Mouse (Mus musculus): Measurements from ENCODE around the gene Pdcd1lg2. TPM values are rescaled to one million over a fixed set of nuclear protein-coding genes. Genes with fewer than 3 reads are reported as not detected.

The Pdcd1lg2 gene
- total and polyA plus RNA-seq, 3 experiments, result 1.7 to 5.4 TPM; not detected in 1

- Histone ChIP-seq H3K9ac (ENCODE audit: control insufficient read depth, low read depth, low read length, poor library complexity, severe bottlenecking) (peak overlapping the region; percentile 76), H3K79me2 (ENCODE audit: control insufficient read depth, insufficient read depth, low read length, poor library complexity) (peaks cover 10% of the 10 kb centered on the region), H3K4me3 (ENCODE audit: control insufficient read depth in 1 of 2, insufficient read depth in 1 of 2, low read depth in 2 of 2, low read length in 2 of 2) (peak overlapping the region; percentile 74 to 87), H3K9me3 (replicated peaks; ENCODE audit: insufficient read depth, low read length) (no peaks in the 10 kb centered on the region), H3K27ac (ENCODE audit: control insufficient read depth, low read depth, low read length) (peak overlapping the region; percentile 62), H3K36me3 (ENCODE audit: control insufficient read depth in 1 of 2, insufficient read depth in 2 of 2, low read length in 2 of 2) (peaks cover 3 to 44% of the 10 kb centered on the region in 2 experiments), H3K27me3 (ENCODE audit: control insufficient read depth in 1 of 2, insufficient read depth in 2 of 2, low read length in 2 of 2) (no peaks in the 10 kb centered on the region), H3K4me1 (ENCODE audit: control insufficient read depth in 1 of 2, insufficient read depth in 2 of 2, low read length in 2 of 2) (peaks cover 15 to 40% of the 10 kb centered on the region in 2 experiments)
- peak; percentile 81 for DNase-seq (ENCODE audit: low read depth, low spot score)
- TF ChIP-seq TBP (IDR thresholded peaks at IDR 0.05; ENCODE audit: low read depth, low read length), result no peak
- no peak for TF ChIP-seq MXI1 (IDR thresholded peaks at IDR 0.05; ENCODE audit: low read depth, low read length)
- TF ChIP-seq SIN3A (IDR thresholded peaks at IDR 0.05; ENCODE audit: low read length), result no peak
- TF ChIP-seq ZNF384 (IDR thresholded peaks at IDR 0.05; ENCODE audit: low read depth, low read length), result no peak
- no peak for TF ChIP-seq USF1 (IDR thresholded peaks at IDR 0.05; ENCODE audit: low read depth, low read length)
- TF ChIP-seq MYC (IDR thresholded peaks at IDR 0.05; ENCODE audit: low read depth, low read length), result no peak
- no peak for TF ChIP-seq JUND (IDR thresholded peaks at IDR 0.05; ENCODE audit: low read depth, low read length)
- TF ChIP-seq UBTF (IDR thresholded peaks at IDR 0.05; ENCODE audit: borderline replicate concordance, insufficient read depth, low read depth, low read length), result no peak
- no peak for TF ChIP-seq HCFC1 (IDR thresholded peaks at IDR 0.05; ENCODE audit: low read depth, low read length)
- TF ChIP-seq MYB (IDR thresholded peaks at IDR 0.05; ENCODE audit: low read depth, low read length), result no peak
- TF ChIP-seq CHD1 (IDR thresholded peaks at IDR 0.05; ENCODE audit: low read depth, low read length), result no peak
- TF ChIP-seq BHLHE40 (IDR thresholded peaks at IDR 0.05; ENCODE audit: borderline replicate concordance, low read depth, low read length), result no peak
- no peak for TF ChIP-seq MAX (IDR thresholded peaks at IDR 0.05; ENCODE audit: low read length)
Measured at GRCm38 (mm10) chr19:29372138-29372537, 38.6 kb upstream of the Pdcd1lg2 start.

- DNase-seq (ENCODE audit: low read depth, low spot score), result no peak
- no peaks in the 10 kb centered on the region for H3K9me3 ChIP-seq (replicated peaks; ENCODE audit: insufficient read depth, low read length)
- H3K27ac ChIP-seq (ENCODE audit: control insufficient read depth, low read depth, low read length), result peak overlapping the region; percentile 62
- peaks cover 3 to 43% of the 10 kb centered on the region in 2 experiments for H3K36me3 ChIP-seq (ENCODE audit: control insufficient read depth in 1 of 2, insufficient read depth in 2 of 2, low read length in 2 of 2)
- TF ChIP-seq HCFC1 (IDR thresholded peaks at IDR 0.05; ENCODE audit: low read depth, low read length) (no peak), POLR2A (IDR thresholded peaks at IDR 0.05; ENCODE audit: control insufficient read depth in 1 of 2, insufficient read depth in 1 of 2, low read depth in 1 of 2, low read length in 2 of 2, poor library complexity in 1 of 2) (no peak), ETS1 (IDR thresholded peaks at IDR 0.05; ENCODE audit: low read depth, low read length) (no peak), ELF1 (IDR thresholded peaks at IDR 0.05; ENCODE audit: low read depth, low read length) (no peak), MAFK (IDR thresholded peaks at IDR 0.05; ENCODE audit: borderline replicate concordance, low read depth, low read length) (no peak), ZNF384 (IDR thresholded peaks at IDR 0.05; ENCODE audit: low read depth, low read length) (no peak), MYB (IDR thresholded peaks at IDR 0.05; ENCODE audit: low read depth, low read length) (no peak), JUND (IDR thresholded peaks at IDR 0.05; ENCODE audit: low read depth, low read length) (no peak), NRF1 (IDR thresholded peaks at IDR 0.05; ENCODE audit: insufficient read depth, low read depth, low read length, poor library complexity, severe bottlenecking) (no peak), ZC3H11A (IDR thresholded peaks at IDR 0.05; ENCODE audit: low read depth, low read length) (no peak), SIN3A (IDR thresholded peaks at IDR 0.05; ENCODE audit: low read length) (no peak), CHD1 (IDR thresholded peaks at IDR 0.05; ENCODE audit: low read depth, low read length) (no peak), SMC3 (IDR thresholded peaks at IDR 0.05; ENCODE audit: low read depth, low read length) (no peak), MAZ (IDR thresholded peaks at IDR 0.05; ENCODE audit: low read depth, low read length) (no peak), CHD2 (IDR thresholded peaks at IDR 0.05; ENCODE audit: low read length) (no peak), TAL1 (IDR thresholded peaks at IDR 0.05; ENCODE audit: low read length) (no peak), USF1 (IDR thresholded peaks at IDR 0.05; ENCODE audit: low read depth, low read length) (no peak), POLR2AphosphoS5 (IDR thresholded peaks at IDR 0.05; ENCODE audit: borderline replicate concordance, low read depth, low read length) (no peak), ZKSCAN1 (IDR thresholded peaks at IDR 0.05; ENCODE audit: low read depth, low read length) (no peak), USF2 (IDR thresholded peaks at IDR 0.05; ENCODE audit: borderline replicate concordance in 1 of 2, insufficient read depth in 1 of 2, low read depth in 1 of 2, low read length in 2 of 2) (no peak)
- H3K79me2 ChIP-seq (ENCODE audit: control insufficient read depth, insufficient read depth, low read length, poor library complexity), result peaks cover 10% of the 10 kb centered on the region
- H3K9ac ChIP-seq (ENCODE audit: control insufficient read depth, low read depth, low read length, poor library complexity, severe bottlenecking), result peak overlapping the region; percentile 76
- no peaks in the 10 kb centered on the region for H3K27me3 ChIP-seq (ENCODE audit: control insufficient read depth in 1 of 2, insufficient read depth in 2 of 2, low read length in 2 of 2)
- peak overlapping the region; percentile 74 to 87 for H3K4me3 ChIP-seq (ENCODE audit: control insufficient read depth in 1 of 2, insufficient read depth in 1 of 2, low read depth in 2 of 2, low read length in 2 of 2)
- peaks cover 12 to 37% of the 10 kb centered on the region in 2 experiments for H3K4me1 ChIP-seq (ENCODE audit: control insufficient read depth in 1 of 2, insufficient read depth in 2 of 2, low read length in 2 of 2)
Measured at GRCm38 (mm10) chr19:29372621-29373020, 38.1 kb upstream of the Pdcd1lg2 start.

Data from MEL (cell line).